Mouse (Mus musculus) adipocyte (in vitro differentiated cells): Measurements from ENCODE around the gene Gm17267.
"Not testable (repeated sequence)": the region's sequence is repeated elsewhere in the genome, so short reads cannot be mapped to it uniquely, and the experiment has no call there.

Source experiments
- DNase-seq: peaks from one replicate; pipeline ENCODE4 v3.0.0-alpha.2; 2016; ENCODE audit warnings: low spot score

Gene Gm17267

GRCm38 (mm10) chrX:126017257-126017656 is at the start of gene Gm17267:
Gene Gm17267 (plus strand): TSS chrX:126017557.
- DNase-seq, result not testable (repeated sequence)
